Mouse (Mus musculus) midbrain, embryonic 13.5 days (tissue): ENCODE measurements around the gene Pi4ka. TPM values are rescaled to one million over a fixed set of nuclear protein-coding genes. Genes with fewer than 3 reads are reported as not detected.

Source experiments
- ATAC-seq: fragments of 200-750 bp; cut with Nextera tagmentation; 2 replicates; pipeline ENCODE4 v1.8.0; 2017; ENCODE audit warnings: mild to moderate bottlenecking, moderate TSS enrichment, moderate library complexity
- H3K27ac ChIP-seq: fragments of 300-500 bp; sonication (generic); 2 replicates; pipeline ENCODE4 v1.5.1; 2015; ENCODE audit warnings: inconsistent platforms, mild to moderate bottlenecking, moderate library complexity
- H3K27me3 ChIP-seq: fragments of 300-500 bp; sonication (generic); 2 replicates; pipeline ENCODE4 v1.6.1; 2015; ENCODE audit warnings: mild to moderate bottlenecking, inconsistent platforms
- H3K36me3 ChIP-seq: fragments of 300-500 bp; sonication (generic); 2 replicates; pipeline ENCODE4 v1.6.1; 2015; ENCODE audit warnings: mild to moderate bottlenecking, inconsistent platforms
- H3K4me1 ChIP-seq: fragments of 300-500 bp; sonication (generic); replicated peaks from 2 replicates; pipeline ENCODE4 v1.6.1; 2015; ENCODE audit warnings: inconsistent platforms
- H3K4me2 ChIP-seq: fragments of 300-500 bp; sonication (generic); replicated peaks from 2 replicates; pipeline ENCODE4 v1.6.1; 2015; ENCODE audit warnings: moderate library complexity, mild to moderate bottlenecking, inconsistent platforms
- H3K4me3 ChIP-seq: fragments of 300-500 bp; sonication (generic); replicated peaks from 2 replicates; pipeline ENCODE4 v1.5.1; 2015; ENCODE audit warnings: mild to moderate bottlenecking, inconsistent platforms
- H3K9ac ChIP-seq: fragments of 300-500 bp; sonication (generic); replicated peaks from 2 replicates; pipeline ENCODE4 v1.6.1; 2015; ENCODE audit warnings: mild to moderate bottlenecking, inconsistent platforms
- H3K9me3 ChIP-seq: fragments of 300-500 bp; sonication (generic); 2 replicates; pipeline ENCODE4 v1.6.1; 2016; ENCODE audit warnings: mild to moderate bottlenecking, inconsistent platforms
- WGBS: fragments of 180-500 bp; shearing (Covaris S2); methylation state at CpG from one replicate; pipeline ENCODE4 v1.1.7; 2015; 5-methylcytosine and 5-hydroxymethylcytosine counted together
- polyA plus RNA-seq: library from polyadenylated mRNA; unstranded; fragments of >200 nt; fragmentation: Nextera tagmentation; extraction: Ambion mirVana; gene quantifications from 2 replicates; pipeline ENCODE4 v1.2.1, GENCODE M21; 2015

Gene Pi4ka
- polyA plus RNA-seq, 1 experiment from 2014 or later = 62.7 TPM

DNA sequence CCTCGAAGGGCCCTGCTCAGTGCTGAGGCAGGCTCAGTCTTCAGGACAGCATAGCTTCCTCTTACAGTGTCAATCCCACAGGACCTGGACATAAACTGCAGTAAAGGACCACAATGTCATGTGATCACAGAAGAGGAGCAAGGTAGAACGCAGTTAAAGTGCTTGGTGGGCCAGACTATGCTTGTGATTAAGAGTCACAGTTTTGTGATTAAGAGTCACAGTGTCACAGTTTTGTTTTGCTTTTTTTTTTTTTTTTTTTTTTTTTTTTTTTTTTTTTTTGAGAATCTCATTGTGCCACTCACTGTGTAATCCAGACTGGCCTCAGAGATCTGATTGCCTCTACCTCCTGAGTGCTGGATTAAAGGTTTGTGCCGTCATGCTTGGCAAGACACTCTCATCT lies 140.0 kb downstream of the Pi4ka start:
- ATAC-seq = no peak
- 0 out of 2 replicates have a peak, but pooled peaks cover 5% of the 10 kb centered on the region for H3K9me3 ChIP-seq
- H3K9ac ChIP-seq = no peak overlapping the region
- peaks cover 5% of the 10 kb centered on the region; the same call in 1 of the 2 replicates for H3K4me1 ChIP-seq
- WGBS = 64% methylated on average over 3 of the region's 3 CpGs
- no peak overlapping the region for H3K27ac ChIP-seq
- H3K27me3 ChIP-seq = no peaks in the 10 kb centered on the region
- H3K4me2 ChIP-seq = no peak overlapping the region
- no peak overlapping the region for H3K4me3 ChIP-seq
- peaks cover 19% of the 10 kb centered on the region for H3K36me3 ChIP-seq

DNA sequence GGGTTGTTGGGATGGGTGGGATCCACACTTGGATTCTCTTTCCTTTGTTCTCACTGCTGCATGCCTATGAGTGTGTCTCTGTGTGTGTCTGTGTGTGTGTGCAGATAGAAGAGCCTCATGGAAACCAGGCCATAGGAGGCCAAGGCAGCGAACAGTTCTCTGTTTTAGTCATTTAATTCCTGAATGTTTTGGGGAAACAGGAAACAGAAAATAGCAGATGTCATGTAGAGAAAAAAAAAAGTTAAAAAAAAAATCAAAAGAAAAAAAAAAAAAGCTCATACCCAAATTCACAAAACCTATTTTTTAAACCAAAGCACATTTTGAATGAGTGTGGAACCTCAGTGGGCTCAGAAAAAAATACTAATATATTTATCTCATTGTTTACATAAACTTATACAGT lies 144.8 kb downstream of the Pi4ka start:
- H3K27ac ChIP-seq = no peak overlapping the region
- ATAC-seq = no peak
- H3K27me3 ChIP-seq = no peaks in the 10 kb centered on the region
- 97% methylated on average over 1 of the region's 1 CpGs for WGBS
- H3K4me2 ChIP-seq = no peak overlapping the region
- H3K9ac ChIP-seq = no peak overlapping the region
- H3K9me3 ChIP-seq = no peaks in the 10 kb centered on the region
- H3K4me1 ChIP-seq = peaks cover 5% of the 10 kb centered on the region; the same call in 1 of the 2 replicates
- peaks cover 57% of the 10 kb centered on the region for H3K36me3 ChIP-seq
- no peak overlapping the region for H3K4me3 ChIP-seq

DNA sequence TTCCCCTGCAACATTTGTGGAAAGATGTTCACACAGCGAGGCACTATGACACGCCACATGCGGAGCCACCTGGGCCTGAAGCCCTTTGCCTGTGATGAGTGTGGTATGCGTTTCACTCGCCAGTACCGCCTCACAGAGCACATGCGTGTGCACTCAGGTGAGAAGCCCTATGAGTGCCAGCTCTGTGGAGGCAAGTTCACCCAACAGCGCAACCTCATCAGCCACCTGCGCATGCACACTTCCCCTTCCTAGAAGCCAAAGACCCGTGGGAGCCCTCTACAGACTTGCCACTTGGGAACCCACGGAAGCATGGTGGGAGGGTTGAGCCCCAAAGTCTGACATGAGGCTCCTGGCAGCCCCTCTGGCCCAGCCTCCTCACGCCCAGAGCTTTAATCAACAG lies 147.2 kb downstream of the Pi4ka start:
- WGBS = 94% methylated on average over 12 of the region's 12 CpGs
- H3K27ac ChIP-seq = no peak overlapping the region
- no peaks in the 10 kb centered on the region for H3K27me3 ChIP-seq
- no peak overlapping the region for H3K4me3 ChIP-seq
- H3K4me2 ChIP-seq = no peak overlapping the region
- no peak for ATAC-seq
- no peak overlapping the region for H3K9ac ChIP-seq
- H3K36me3 ChIP-seq = peaks cover 72% of the 10 kb centered on the region
- no peaks in the 10 kb centered on the region for H3K9me3 ChIP-seq
- H3K4me1 ChIP-seq = peaks cover 12% of the 10 kb centered on the region

DNA sequence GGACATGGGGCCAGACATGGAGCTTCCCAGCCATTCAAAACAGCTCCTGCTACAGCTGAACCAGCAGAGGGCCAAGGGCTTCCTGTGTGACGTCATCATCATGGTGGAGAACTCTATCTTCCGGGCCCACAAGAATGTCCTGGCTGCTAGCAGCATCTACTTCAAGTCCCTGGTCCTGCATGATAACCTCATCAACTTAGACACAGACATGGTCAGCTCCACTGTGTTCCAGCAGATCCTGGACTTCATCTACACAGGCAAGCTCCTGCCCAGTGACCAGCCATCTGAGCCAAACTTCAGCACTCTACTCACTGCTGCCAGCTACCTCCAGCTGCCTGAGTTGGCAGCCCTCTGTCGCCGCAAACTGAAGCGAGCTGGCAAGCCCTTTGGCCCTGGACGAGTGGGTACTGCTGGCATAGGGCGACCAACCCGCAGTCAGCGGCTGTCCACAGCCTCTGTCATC lies 148.7 kb downstream of the Pi4ka start:
- Histone ChIP-seq H3K27me3 (no peaks in the 10 kb centered on the region), H3K4me2 (no peak overlapping the region), H3K9ac (no peak overlapping the region), H3K27ac (no peak overlapping the region), H3K36me3 (peaks cover 64% of the 10 kb centered on the region), H3K4me1 (peaks cover 22% of the 10 kb centered on the region), H3K9me3 (no peaks in the 10 kb centered on the region), H3K4me3 (no peak overlapping the region)
- 93% methylated on average over 9 of the region's 9 CpGs for WGBS
- no peak for ATAC-seq

DNA sequence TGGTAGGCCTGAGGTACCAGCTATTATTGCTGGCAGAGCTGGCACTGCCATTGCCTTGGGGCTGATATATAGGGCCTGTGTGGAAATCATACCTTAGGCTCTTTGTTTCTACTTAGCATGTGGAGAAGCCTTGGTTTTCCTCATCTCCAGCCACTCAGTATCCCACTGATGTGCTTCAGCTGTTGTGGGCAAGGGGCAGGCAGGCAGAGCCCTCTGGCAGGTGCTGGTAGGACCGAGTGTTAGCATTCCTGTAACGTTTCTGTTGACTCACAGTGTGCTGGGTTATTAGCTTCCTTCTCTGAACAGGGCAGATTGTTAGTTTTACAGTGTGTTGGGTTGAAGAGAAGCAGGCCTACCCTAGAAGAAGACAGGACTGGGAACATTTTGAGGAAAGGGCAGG lies 150.8 kb downstream of the Pi4ka start:
- no peaks in the 10 kb centered on the region for H3K27me3 ChIP-seq
- H3K27ac ChIP-seq = no peak overlapping the region
- WGBS = 88% methylated on average over 2 of the region's 2 CpGs
- no peaks in the 10 kb centered on the region for H3K9me3 ChIP-seq
- H3K4me3 ChIP-seq = no peak overlapping the region
- H3K4me1 ChIP-seq = peaks cover 35% of the 10 kb centered on the region
- no peak overlapping the region for H3K9ac ChIP-seq
- ATAC-seq = no peak
- H3K4me2 ChIP-seq = no peak overlapping the region
- H3K36me3 ChIP-seq = peaks cover 47% of the 10 kb centered on the region

DNA sequence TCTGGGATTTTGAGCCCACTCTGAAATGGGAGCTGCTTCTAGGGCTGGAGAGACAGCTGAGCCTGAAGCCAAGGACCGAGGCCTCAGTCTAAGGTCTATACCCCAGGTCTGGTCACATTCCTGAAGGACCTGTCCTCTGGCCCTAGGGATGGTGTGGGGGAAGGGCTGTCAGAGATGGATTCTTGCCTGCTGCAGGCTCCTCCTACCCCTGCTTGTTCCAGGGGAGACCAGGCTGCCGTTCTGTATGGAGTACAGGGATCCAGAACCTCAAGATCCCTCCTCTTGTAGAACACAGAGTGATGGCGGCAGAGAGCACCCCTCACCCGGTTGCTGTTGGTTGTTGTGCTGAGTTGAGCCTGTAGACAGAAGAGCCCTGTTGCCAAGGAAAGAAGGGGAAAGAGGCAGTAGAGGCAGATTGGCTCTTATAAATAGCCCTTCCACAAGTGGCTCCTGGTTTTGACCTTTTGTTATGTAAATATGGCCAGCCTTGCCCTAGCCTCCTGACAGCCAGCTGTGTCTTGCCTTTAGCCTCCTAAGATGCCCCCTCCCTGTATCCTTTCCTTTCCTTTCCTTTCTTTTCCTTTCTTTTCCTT lies 152.0 kb downstream of the Pi4ka start:
- Histone ChIP-seq H3K36me3 (peaks cover 36% of the 10 kb centered on the region), H3K9ac (peak overlapping the region; percentile 48; the same call in 1 of the 2 replicates), H3K9me3 (no peaks in the 10 kb centered on the region), H3K27me3 (no peaks in the 10 kb centered on the region), H3K27ac (peak overlapping the region; percentile 60; the same call in 1 of the 2 replicates), H3K4me2 (no peak overlapping the region), H3K4me3 (no peak overlapping the region), H3K4me1 (peaks cover 41% of the 10 kb centered on the region)
- WGBS = 9% methylated on average over 4 of the region's 4 CpGs
- ATAC-seq = peak; percentile 17; the same call in 1 of the 2 replicates

DNA sequence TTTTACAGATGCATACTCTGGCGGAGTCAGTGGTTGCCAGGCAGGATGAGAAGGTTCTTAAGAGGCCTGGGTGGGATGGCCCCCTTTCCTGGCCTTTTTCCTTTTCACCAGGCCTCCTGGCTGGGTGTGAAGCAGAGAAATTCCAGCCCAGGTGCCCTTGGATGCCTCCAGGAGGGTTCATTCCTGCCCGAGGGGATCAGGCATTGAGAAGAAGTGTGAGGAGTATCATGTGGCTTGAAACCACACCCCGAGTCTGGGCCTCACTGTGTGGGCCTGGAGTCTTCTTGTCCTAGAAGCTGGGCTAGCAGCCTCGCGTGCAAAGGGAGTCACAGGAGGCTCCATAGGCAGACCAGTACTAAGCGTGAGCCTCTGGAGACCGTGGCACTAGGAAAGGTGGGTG lies 153.3 kb downstream of the Pi4ka start:
- Histone ChIP-seq H3K4me3 (no peak overlapping the region), H3K27ac (no peak overlapping the region), H3K4me1 (peaks cover 42% of the 10 kb centered on the region), H3K9me3 (no peaks in the 10 kb centered on the region), H3K9ac (no peak overlapping the region), H3K36me3 (peaks cover 24% of the 10 kb centered on the region), H3K4me2 (no peak overlapping the region), H3K27me3 (no peaks in the 10 kb centered on the region)
- no peak for ATAC-seq
- 75% methylated on average over 7 of the region's 7 CpGs for WGBS

DNA sequence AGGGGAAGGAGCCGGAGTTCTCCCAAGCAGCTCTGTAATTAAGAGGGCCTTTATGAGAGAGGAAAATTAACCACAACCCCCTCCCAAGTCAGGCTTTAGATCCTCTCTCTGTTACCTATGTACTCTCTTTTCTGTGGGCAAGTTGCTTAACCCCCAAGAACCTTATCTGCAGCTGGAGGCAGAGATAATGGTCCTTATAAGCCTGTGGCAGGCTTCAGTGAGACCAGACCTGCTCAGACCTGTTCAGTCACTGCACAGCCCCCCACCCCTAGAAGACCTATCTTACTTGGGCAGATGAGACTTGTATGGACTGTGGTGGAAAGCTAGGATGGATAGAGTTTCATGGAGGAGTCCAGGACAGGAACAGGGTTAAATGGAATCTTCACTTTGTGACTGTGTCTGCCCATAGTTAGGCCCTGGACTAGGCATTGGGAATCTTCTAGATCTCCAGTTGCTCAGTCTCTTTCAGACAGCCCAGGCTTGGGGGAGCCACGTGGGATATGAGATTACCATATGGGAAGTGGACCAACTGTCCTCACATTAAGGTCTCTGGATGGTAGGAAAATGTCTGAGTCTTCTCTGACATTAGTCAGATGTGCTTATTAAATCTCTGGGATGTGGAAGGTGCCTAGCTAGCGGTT lies 153.9 kb downstream of the Pi4ka start:
- Histone ChIP-seq H3K9me3 (no peaks in the 10 kb centered on the region), H3K4me2 (no peak overlapping the region), H3K9ac (no peak overlapping the region), H3K4me1 (peaks cover 42% of the 10 kb centered on the region), H3K27me3 (no peaks in the 10 kb centered on the region), H3K27ac (no peak overlapping the region), H3K36me3 (peaks cover 17% of the 10 kb centered on the region), H3K4me3 (no peak overlapping the region)
- WGBS = 79% methylated on average over 3 of the region's 3 CpGs
- ATAC-seq = no peak

DNA sequence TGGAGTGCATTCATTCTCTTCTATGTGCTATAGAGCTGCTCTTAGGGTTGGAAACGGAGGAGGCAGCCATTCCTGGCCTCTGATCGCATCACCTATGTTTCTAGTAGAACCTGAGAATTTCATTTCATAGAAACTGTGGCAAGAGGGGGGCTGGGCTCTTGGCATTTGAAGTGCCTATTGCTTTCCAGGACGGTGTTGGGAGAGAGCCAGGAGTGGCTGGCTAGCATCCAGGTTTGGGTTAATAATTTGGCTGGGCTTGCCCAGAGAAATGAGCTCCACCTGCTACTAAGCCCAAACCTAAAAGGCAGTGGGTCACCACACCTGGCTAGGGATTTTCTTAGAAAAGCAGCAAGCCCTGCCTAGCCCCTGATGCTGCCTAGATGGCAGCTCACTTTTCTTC lies 154.6 kb downstream of the Pi4ka start:
- ATAC-seq = 0 out of 2 replicates have a peak, but pooled peaks have one; percentile 3
- Histone ChIP-seq H3K36me3 (peaks cover 14% of the 10 kb centered on the region), H3K9ac (no peak overlapping the region), H3K4me1 (peaks cover 42% of the 10 kb centered on the region), H3K4me2 (no peak overlapping the region), H3K4me3 (no peak overlapping the region), H3K27ac (no peak overlapping the region), H3K27me3 (no peaks in the 10 kb centered on the region), H3K9me3 (no peaks in the 10 kb centered on the region)
- 75% methylated on average over 3 of the region's 3 CpGs for WGBS

DNA sequence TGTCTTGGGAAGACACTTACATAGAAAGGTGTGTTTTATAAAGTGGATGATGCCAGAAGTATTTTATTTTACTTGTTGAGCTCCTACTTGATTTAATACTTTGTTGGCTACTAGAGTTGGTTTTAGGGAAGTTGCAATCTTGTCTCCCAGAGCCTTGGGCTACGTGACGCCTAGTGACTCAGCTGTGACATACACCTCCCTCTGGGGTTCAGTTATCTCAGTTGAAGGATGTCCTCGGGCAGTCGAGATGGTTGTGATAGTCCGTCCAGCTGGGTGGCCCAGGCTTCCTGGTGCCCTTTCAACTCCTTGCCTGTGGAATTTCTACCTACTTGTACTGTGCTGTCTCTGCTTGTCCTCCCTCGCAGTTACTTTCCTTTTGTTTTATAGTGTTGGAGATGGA lies 157.0 kb downstream of the Pi4ka start:
- H3K4me1 ChIP-seq = peaks cover 37% of the 10 kb centered on the region
- H3K9me3 ChIP-seq = no peaks in the 10 kb centered on the region
- no peak overlapping the region for H3K9ac ChIP-seq
- no peaks in the 10 kb centered on the region for H3K36me3 ChIP-seq
- no peak for ATAC-seq
- H3K27me3 ChIP-seq = no peaks in the 10 kb centered on the region
- no peak overlapping the region for H3K4me3 ChIP-seq
- H3K27ac ChIP-seq = no peak overlapping the region
- no peak overlapping the region for H3K4me2 ChIP-seq
- WGBS = 80% methylated on average over 6 of the region's 6 CpGs

DNA sequence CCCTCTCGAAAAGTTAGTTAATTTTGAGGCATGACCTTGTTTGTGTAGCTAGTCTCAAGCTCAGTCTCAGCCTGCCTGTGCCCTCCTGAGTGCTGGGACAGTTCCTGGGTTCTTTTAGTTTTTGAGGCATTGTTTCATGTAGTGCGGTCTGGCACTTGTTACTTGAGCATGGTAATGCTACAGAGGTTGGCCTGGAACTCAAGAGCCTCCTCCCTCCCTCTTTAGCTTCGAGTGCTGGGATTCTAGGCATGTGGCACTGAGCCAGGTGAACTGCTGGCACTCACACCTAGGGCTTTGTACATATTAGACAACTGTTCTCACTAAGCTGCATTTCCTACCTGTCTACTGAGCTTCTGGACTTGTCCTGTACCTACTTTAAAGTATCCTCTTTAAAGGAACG lies 158.4 kb downstream of the Pi4ka start:
- H3K36me3 ChIP-seq = no peaks in the 10 kb centered on the region
- H3K9ac ChIP-seq = no peak overlapping the region
- 80% methylated on average over 4 of the region's 4 CpGs for WGBS
- H3K9me3 ChIP-seq = no peaks in the 10 kb centered on the region
- no peak overlapping the region for H3K4me2 ChIP-seq
- peaks cover 23% of the 10 kb centered on the region for H3K4me1 ChIP-seq
- no peak overlapping the region for H3K4me3 ChIP-seq
- no peaks in the 10 kb centered on the region for H3K27me3 ChIP-seq
- no peak for ATAC-seq
- no peak overlapping the region for H3K27ac ChIP-seq

DNA sequence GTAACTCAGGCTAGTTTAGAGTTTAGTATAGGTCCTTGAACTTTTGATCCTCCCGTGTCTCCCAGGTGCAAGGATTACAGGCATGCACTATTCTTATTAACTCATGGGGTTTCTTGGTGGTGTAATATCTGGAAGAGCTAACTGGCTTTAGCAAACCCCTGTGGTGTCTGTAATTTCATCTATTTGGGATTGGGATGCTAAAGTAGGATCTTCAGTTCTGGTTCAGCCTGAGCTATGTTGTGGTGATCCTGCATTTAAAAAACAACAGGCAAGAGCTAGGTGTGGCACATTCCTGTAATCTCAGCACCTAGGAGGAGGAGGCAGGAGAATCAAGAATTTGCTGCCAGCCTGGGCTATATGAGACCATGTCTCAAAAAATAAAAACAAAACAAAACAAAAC lies 161.1 kb downstream of the Pi4ka start:
- peaks cover 14% of the 10 kb centered on the region; the same call in 1 of the 2 replicates for H3K4me1 ChIP-seq
- no peak overlapping the region for H3K9ac ChIP-seq
- no peaks in the 10 kb centered on the region for H3K9me3 ChIP-seq
- H3K4me3 ChIP-seq = no peak overlapping the region
- no peak for ATAC-seq
- H3K27me3 ChIP-seq = no peaks in the 10 kb centered on the region
- no peaks in the 10 kb centered on the region for H3K36me3 ChIP-seq
- H3K4me2 ChIP-seq = no peak overlapping the region
- WGBS = 81% methylated on average over 1 of the region's 1 CpGs
- no peak overlapping the region for H3K27ac ChIP-seq
